Mouse (Mus musculus): ENCODE data around the gene Lrp5.
"Not testable (repeated sequence)": the region's sequence is repeated elsewhere in the genome, so short reads cannot be mapped to it uniquely, and the experiment has no call there.

Lrp5 gene

DNA sequence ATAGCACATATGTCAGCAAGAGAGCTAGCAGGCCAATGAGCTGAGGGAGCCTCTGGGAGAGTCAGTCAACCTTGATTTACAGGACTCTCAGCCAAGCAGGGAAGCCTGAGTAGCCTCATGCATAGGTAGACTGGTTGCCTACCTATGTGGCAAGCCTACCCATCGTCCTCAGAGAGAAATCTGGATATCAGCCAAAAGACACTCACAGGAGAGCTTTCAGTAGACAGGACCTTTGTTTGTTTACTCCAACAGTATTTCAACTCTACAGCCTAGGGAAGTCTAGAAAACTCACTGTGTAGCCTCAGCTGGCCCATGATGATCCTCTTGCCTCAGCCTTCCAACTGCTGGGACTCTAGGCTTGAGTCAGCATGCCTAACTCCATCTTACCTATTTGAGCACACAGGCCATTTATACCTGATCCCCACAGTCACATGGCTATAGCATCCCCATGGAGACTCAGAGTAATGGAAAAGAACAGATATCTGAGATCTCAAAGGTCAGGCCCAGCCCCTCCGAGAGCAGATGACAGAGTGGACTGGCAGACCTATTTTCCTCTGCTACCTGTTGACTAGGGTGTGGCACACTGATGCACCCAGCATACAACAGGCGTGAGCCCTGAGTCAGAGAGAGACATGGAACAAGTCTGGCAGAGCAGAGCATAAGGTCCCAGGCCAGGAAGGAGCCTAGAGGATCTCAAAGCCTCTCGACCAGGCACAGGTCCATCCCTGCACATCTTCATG lies 73.7 kb downstream of the Lrp5 start:
- no peak for DNase-seq (ENCODE audit: low read depth, low spot score)

DNA sequence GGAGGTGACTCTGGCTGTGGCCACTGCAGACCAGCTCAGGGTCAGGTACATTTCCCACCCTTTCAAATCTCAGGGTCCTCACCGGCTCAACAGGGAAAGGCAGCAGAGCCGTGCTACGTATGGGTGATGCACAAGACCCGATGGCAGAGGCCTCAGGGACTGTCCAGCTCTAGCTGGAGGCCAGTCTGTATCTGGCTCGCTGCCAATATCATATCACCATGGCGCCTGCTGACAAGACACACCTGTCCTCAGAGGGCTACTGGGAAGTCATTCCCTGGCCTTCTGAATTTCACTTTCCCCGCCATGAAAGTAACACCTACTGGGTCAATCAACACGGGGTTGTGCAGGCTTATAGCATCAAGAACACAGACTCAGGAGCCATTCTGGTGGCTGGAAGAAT lies 74.6 kb downstream of the Lrp5 start:
- DNase-seq (ENCODE audit: low read depth, low spot score), result no peak

DNA sequence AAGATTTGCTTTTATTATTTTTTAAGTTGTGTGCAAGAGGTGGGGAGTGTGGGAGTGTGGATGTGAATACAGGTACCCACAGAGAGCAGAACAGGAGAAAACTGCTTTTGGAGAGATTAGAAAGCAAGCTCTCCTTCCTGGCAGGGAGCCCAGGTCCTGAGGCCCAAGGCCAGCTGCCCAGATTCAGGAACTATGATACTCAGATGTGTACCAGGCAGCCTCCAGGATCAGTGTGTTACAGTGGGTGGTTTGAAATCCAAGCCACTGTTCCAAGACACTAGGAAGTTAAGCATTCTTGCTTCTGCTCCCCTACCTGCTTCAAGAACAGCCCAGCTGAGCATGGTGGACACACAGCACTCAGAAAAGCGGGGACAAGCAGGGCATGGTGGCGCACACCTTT lies 75.5 kb downstream of the Lrp5 start:
- DNase-seq (ENCODE audit: low read depth, low spot score), result no peak

DNA sequence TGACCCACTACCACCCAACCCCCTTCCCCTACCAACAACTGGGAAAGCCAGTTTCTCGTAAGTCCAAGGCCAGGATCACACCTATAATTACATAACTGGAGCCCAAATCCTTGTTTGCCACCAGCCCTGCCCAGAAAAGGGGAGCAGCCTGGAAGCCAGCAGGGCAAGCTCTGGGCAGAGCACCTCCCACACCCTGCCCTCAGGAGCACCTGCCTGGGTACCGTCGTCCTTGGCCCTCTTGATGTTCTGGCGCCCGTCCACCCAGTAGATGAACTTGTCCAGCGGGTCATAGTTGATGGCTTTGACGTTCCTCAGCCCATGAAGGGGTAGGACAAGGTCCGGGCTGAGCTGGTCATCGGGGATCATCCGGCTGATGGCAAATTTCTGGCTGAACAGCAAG lies 76.5 kb downstream of the Lrp5 start:
- DNase-seq (ENCODE audit: low read depth, low spot score), result no peak

DNA sequence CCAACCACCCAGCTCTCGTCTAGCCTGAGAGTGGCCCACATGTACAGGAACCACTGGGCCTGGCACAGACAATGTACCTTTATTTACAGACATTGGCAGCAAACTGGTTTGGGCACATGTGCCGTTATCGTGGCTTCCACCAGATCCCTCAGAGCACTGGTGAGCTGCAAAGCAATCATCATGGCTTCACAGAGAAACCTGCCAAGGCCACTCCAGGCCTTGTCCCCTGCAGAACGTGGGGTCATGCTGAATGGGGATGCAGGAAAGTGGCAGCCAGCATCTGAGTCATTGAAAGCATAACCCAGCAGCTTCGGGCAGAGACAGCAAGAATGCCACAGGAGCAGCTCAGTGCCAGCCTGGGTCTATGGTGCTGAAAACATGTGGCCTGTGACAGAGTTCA lies 92.0 kb downstream of the Lrp5 start:
- DNase-seq (ENCODE audit: low read depth, low spot score), result no peak

DNA sequence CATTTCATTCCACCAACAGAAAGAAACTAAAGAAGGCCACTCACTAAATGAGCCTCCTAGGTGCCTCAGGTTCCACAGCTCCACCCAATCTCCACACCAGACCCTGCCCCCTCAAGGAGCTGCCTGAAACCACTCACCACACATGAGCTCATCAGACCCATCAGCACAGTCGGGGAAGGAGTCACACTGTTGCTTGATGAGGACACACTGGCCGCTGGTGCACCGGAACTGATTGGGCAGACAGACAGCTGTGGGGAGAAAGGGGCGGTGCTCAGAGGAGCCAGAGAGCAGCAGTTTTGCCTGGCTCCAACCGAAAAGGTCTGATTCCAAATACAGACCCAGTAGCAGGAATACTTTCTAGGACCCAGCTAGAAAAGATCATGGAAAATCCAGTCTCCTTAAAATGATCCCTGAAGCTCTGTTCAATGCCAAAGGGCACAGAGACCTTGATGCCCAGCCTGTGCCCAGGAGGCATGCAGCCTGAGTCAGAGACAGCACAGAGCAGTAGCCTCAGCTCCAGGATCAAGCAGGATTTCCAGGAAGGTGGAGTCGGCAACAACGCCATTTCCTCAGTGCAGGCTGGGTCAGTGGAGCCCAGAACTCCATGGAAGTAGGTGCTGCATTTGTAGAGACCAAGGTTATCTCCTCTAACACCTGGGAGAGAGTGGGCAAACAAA lies 92.8 kb downstream of the Lrp5 start:
- no peak for DNase-seq (ENCODE audit: low read depth, low spot score)

DNA sequence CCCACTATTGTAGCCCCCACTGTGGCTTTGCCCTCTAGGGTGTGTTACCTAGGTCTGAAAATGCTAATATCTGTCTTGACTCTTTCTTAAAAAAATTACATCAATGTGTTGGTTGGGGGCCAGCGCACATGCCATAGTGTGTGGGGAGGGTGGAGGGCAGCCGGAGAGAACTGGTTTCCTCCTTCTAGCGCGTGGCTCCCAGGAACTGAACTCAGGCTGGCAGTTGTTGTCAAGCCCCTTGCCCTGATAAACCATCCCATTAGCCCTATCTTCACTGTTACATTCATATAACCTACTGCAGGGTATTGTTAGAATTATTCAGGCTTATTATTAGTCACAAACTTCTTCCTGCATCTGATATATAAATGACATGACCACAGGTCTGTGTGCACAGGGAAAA lies 96.4 kb downstream of the Lrp5 start:
- no peak for DNase-seq (ENCODE audit: low read depth, low spot score)

DNA sequence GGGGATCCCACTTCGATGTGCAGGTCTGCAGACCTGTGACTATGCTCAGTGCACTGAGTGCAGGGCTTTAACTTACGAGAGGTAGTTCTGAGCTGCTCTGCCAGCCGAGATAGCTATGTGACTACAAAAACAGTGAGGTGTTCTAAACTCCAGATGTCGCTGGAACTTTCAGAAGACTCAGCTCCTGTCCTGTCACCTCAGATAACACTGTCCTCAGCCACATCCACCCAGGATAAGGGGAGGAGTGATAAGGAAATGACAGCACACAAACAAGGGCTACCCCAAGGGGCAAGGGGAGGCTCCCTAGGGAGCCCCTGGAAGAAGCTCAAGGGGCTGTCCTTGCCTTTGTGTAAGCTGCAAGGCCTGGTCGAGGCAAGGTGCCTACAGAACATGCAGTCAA lies 96.8 kb downstream of the Lrp5 start:
- DNase-seq (ENCODE audit: low read depth, low spot score), result no peak

DNA sequence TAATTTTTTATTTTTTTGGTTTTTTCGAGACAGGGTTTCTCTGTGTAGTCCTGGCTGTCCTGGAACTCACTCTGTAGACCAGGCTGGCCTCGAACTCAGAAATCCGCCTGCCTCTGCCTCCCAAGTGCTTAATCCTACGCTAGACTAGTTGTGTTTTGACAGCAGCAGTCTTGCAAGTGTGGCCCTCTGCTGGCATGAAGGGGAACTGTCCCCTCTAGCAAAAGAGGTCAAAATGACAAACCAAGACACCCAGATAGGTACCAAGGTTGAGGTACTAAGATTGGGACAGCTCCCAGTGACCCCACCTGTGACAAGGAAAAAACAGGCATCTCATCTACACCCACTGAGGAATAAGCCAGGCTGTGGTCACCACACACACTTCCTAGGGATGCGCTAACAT lies 98.6 kb downstream of the Lrp5 start:
- not testable (repeated sequence) for DNase-seq (ENCODE audit: low read depth, low spot score)

DNA sequence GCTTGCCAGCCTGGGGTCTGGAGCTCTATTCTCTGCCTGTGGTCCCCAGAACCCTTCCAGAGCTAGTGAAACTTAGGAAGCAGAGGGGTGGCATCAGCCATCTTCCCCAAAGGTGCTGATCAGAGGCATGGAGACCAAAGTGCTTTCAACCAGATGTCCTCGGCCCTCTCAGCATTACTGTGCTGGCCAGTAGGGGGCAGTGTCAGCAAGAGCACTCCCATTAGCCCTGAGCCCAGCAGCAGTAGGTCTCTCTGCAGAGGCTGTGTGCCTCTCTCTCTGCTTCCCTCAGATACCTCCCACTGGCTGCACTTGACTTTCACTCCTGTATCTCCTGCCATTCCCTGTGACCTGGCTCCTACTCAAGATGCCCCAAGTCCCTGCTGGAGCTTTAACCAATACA lies 99.8 kb downstream of the Lrp5 start:
- peak; percentile 30 for DNase-seq (ENCODE audit: low read depth, low spot score)

DNA sequence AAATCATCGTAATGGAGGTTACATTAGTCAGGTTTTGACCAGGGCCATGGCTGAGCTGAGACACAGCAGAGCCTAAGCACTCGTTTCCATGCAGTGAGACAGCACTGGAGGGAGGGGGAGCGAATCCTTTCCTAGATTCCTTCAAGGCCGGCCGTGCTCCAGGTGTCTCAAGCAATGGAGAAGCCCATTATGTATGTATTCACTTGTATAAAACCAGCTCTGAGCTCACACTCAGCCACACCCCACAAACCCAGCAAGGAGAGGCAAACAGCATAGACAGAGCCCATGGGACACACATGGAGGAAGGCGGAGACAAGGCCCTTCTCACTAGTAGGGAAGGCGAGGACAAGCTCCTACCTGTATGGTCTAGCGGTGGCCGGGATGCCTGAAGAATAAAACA lies 100.3 kb downstream of the Lrp5 start:
- no peak for DNase-seq (ENCODE audit: low read depth, low spot score)

DNA sequence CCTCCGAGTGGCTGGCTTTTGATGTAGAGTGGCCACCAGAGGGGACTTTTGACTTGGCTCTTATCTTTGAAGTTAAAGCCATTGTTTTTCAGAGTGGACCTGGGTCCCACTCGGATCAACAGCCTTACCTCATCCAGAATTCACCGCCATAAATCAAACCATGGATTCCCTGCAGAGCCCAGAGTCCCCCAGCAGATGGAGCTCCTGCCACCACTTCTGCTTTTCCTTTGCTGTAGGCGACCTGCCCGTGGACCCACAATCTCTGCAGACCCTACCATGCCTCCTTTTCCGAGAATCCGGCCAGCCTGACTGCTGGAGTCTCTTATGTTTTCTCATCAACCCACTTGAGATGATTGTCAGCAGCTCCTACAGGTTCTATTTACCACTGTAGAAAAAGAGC lies 105.0 kb downstream of the Lrp5 start:
- DNase-seq (ENCODE audit: low read depth, low spot score), result peak; percentile 39

DNA sequence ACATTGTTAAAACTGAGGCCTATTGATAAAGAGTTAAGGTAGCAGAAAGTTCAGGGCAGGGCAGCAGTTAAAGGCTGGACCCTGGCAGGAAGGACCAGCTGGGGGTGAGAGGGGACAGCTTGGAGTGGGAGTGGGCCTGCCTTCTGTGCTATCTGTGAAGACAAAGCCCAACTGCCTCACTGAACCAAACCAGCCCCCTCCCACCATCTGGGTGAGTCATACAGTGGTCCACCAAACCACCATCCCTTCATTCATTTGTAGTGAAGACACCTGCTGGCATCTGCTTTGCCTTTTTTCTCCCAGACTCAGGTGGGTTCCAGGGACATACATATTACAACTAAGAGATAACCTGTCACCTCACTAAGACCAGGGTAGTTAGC lies 108.5 kb downstream of the Lrp5 start:
- DNase-seq (ENCODE audit: low read depth, low spot score), result no peak

DNA sequence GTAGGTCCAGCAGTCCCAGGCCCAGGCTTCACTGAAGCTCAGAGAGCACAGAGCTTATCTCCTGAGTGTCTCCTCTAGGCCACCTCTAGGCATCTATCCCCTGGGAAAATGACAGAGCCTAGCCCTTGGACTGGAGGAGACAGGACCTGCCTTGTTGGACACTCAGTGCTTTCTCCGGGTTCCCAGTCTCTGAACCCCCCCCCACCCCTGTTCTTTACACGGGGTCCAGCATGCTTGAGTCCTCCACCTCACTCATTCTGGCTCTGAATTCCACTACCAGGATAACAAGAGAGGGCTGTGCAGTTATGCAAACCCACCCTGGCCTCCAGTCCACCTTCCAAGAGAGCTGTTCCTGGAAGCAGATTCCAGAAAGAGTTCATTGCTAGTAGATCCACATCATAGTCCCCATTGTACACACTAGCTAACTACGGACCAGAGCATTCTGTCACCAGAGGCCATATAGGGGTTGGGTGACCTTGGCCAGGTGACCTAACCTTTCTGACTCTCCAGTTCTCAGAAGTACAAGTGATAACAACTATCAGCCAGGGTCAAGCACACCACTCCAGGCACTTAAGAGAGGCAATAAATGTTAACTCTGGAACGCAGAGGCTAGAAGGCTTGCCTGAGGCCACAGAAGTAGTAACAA lies 109.0 kb downstream of the Lrp5 start:
- DNase-seq (ENCODE audit: low read depth, low spot score), result no peak

DNA sequence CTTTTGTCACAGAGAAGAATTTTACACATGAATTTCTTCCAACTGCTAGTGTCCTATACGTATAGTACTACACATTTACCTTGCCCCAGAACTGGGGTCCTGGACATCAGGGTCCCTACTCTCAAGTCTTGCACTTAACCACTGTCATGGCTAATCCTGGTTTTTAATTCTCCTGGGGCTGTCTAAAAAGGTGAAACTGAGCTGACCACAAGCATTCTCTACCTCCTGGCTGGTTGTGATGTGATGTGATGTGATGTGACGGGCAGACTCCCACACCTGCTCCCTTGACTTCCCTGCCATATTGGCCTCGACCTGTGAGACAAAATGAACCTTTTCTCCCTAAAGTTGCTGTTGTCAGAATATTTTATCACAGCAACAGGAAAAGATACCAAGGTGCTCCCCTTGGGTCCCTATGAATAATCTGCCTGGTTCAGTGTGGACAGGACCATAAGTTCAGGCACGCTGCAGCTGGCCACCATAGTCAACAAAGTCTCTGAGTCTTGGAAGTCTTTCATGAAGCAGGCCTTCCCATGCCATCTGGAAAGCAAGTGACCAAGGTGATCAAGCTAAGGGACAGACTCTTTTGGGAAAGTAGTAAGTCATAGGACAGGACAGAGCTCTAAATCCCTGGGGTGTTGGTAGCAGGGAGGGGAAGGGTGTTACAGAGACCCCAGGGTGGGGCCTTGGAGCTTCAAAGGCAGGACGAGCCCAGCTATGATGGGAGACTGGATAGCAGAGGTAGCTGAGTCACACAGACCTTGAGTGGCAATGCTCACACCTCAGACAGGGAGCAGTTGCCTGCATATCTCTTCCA lies 109.7 kb downstream of the Lrp5 start:
- DNase-seq (ENCODE audit: low read depth, low spot score), result no peak

DNA sequence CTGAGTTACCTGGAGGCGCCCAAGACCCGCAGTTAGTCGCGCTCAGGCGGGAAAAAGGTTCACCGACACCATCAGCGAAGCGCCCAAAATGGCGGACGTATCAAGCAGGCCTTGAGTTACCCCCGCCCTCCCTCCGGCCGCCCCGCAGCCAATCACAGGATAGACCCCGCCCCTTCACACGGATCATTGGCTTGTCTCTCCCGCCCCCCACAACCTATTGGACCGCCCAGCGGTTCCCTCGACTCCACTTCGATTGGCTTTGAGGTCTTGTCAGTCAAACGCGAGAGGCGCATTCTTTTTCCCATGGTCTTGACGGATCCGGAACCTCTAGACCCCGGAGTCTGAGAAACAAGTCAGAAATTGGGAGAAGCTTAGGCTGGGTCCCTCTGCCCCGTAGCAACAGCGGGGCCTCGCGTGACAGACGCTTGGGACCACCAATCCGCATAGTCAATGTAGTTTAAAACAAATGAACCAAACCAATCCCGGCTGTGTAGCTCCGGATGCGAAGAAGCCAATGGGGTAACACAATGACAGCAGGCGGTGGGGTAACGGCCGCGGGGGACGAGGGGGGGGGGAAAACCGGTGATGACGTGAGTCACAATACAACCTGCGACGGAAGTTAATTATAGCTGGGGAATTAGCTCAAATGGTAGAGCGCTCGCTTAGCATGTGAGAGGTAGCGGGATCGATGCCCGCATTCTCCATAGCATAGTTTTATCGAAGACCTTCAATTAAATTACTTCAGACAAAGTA lies 110.6 kb downstream of the Lrp5 start, which contains the start of gene Ppp6r3:
Gene Ppp6r3, minus strand, starts transcription at position 118 of the 753 bp plus-strand sequence.
- peak; percentile 99 for DNase-seq (ENCODE audit: low read depth, low spot score)

DNA sequence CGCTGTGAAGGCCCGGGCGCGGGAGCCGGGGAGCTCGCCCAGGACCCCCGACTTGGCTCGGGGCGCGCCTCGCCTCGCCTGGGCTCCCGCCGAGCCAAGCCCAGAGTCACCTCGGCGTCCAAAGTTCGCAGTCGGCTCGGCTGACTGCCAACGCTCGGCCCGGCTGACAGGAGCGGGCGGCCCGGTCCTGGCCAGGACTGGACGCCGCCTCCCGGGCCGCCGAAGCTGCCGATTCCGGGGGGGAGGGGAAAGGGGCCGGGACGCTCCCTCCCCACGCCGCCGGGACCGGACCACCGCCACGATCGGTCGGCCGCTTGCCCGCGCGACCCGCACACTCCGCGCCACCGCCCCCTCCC lies 111.1 kb downstream of the Lrp5 start:
- DNase-seq (ENCODE audit: low read depth, low spot score), result no peak

DNA sequence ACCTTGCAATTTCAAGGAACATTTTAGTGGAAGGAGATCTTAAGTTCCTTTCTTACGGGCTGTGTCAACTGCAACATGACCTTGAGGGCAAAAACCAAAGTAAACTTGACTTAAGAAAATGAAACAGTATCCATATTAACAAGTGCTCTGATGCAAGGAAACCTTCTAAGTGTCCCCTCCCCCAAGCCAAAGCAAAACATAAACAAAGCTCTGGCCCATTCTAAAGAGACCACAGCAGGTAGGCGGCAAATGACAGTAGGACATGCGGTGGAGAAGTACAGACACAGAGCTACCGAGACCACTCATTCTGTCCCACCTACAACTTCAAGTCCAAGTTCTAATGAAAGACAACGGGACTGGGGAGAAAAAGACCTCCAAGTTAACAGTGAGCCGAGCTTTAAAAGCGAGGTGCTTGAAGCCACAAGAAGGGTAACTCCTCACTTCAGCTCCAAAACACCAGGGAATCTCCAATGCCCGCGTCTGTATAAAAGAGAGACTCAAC lies 111.7 kb downstream of the Lrp5 start:
- DNase-seq (ENCODE audit: low read depth, low spot score), result no peak

DNA sequence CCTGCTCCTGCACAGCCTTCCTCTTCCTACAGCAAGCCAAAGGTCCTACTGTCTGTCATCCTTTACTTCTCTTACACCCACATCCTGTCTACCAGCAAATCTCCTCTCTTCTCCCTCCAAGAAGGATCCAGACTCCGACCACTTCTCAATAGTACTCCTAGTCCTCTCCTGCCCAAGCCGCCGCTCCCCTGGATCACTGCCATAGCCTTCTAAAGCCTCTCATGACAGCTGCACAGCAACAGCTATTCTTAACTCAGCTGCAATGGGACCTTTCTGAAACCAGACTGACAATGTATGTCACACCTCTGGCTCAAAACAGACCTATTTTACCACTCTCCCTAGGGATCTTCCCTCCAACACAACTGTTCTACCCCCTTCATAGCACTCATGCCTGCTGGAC lies 122.1 kb downstream of the Lrp5 start:
- DNase-seq (ENCODE audit: low read depth, low spot score), result no peak

DNA sequence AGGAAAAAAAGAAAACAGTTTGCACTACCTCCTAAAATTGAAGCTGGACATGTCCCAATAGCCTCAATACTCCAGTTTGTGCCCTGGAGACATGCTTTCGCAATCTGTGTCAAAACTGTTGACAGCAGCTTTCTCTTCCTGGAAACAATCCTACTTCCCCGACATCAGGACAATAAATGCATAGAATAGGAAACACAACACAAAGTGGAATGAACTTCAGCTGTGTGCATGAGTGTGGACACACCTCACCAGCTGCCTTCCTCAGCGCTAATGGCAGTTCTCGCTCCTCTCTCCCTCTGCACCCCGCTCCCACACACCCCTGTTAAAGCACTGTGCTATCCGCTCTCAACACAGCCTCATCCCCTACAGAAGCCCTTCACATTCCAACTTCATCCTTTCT lies 123.6 kb downstream of the Lrp5 start:
- DNase-seq (ENCODE audit: low read depth, low spot score), result no peak

DNA sequence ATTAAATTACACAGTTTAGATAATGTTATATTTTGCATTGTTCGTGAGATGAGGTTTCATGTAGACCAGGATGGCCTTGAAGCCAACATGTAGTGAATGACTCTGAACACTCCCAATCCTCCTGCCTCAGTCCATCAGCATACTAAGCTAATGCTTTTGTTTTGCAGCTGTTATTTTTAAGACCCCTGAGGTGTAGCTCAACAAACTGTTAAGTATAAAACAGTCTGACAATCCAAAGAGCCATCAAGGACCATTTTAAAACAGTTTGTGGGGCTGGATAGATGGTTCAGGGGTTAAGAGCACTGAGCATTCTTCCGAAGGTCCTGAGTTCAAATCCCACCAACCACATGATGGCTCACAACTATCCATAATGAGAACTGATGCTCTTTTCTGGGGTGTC lies 124.1 kb downstream of the Lrp5 start:
- no peak for DNase-seq (ENCODE audit: low read depth, low spot score)
